Mouse (Mus musculus): ENCODE results near the gene Ctxn1. TPM values are rescaled to one million over a fixed set of nuclear protein-coding genes. Genes with fewer than 3 reads are reported as not detected.

The Ctxn1 gene
- polyA plus RNA-seq (2015; fragmentation: Nextera tagmentation; extraction: Ambion mirVana) = 72.7 and 80.3 TPM in 2 replicates

DNA sequence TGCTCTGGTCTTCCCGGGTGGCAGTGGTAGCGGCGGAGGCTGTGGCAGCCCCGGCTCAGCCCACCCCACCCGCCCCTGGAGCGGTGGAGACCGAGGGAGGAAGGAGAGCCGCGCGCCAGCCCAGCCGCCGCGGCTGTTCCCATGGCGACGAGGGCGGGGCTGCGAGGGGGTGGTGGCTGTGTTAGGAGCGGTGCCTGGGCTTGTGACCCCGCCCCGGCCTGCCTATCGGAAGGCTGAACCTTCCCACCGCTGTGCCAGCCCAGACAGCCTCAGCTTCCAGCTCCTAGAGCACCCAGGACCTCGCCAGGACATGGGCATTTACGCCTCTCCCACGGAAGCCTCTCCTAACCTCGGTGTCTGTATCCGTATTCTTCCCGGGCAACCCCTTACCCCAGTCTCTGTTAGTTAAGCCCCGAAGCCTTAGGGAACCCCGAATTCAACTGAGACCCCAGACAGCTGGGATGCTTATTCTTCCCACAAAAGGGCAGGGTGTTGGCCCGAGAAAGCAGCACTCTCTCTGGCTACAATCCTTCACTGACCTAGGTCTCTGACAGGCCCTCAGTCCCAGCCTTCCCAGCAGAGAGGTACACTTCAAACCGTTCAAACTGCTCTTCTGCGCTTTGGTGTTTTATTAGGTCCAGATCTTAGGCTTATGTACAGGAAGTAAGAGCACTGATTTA lies at the start of gene Ctxn1:
Ctxn1 (minus strand) TSS at position 150 of the 680 bp plus-strand sequence.
- Histone ChIP-seq H3K9ac (peak within 1 kb of the TSS; percentile 57), H3K4me2 (replicated peaks) (peak within 1 kb of the TSS; percentile 87), H3K9me3 (replicated peaks) (no peaks in the 10 kb centered on the region), H3K4me1 (peaks cover 28% of the 10 kb centered on the region), H3K27ac (replicated peaks) (peak within 1 kb of the TSS; percentile 83), H3K27me3 (no peaks in the 10 kb centered on the region), H3K4me3 (replicated peaks) (peak within 1 kb of the TSS; percentile 74), H3K36me3 (peaks cover 66% of the 10 kb centered on the region)
- WGBS = 4% methylated on average over 28 of the region's 33 CpGs
- peak; percentile 93 for ATAC-seq (ENCODE audit: insufficient number of reproducible peaks, low FRiP score, low TSS enrichment, low read depth)

DNA sequence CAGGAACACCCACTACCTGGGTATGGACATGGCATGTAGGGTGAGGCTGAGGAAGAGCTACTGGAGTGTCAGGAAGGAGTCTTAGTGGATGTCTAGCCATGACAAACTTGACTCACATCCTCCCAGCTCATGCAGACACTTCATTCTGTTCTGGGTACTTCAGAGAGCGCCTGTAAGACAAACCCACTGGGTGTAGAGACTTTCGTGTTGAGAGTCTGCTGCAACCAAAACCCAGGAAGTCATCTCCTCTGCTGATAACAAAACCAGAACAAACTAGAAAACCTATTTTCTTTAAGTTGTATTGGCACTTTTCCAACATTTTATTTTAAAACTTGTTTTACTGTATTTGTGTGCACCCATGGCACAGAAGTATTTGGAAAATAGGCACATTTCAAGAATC lies 46.8 kb upstream of the Ctxn1 start:
- WGBS = 83% methylated on average over 2 of the region's 2 CpGs
- Histone ChIP-seq H3K4me2 (replicated peaks) (no peak overlapping the region), H3K27ac (replicated peaks) (no peak overlapping the region), H3K4me1 (no peaks in the 10 kb centered on the region), H3K9ac (no peak overlapping the region), H3K9me3 (replicated peaks) (no peaks in the 10 kb centered on the region), H3K27me3 (no peaks in the 10 kb centered on the region), H3K4me3 (replicated peaks) (no peak overlapping the region), H3K36me3 (peaks cover 83% of the 10 kb centered on the region)
- ATAC-seq (ENCODE audit: insufficient number of reproducible peaks, low FRiP score, low TSS enrichment, low read depth) = no peak

DNA sequence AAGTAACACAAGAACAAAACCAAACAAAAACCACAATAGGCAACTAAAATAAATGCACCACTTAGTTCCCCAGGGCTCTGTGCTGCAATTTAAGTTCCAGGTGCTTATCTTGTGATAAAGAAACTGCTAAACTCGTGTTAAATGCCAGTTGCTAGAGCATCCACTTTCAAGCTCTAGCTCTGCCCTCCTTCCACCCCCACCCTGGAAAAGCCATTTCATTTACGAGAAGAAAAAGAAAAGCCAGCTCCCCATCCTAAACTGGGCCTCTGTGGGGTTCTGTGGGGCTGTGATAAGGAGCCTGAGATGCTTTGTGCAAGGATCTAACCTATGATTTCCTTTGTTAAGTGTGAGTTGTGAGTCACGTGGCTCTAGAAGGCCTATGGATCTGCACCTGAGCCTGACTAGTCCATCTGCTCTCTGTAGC lies 45.1 kb upstream of the Ctxn1 start:
- Histone ChIP-seq H3K4me2 (replicated peaks) (no peak overlapping the region), H3K27me3 (no peaks in the 10 kb centered on the region), H3K36me3 (peaks cover 81% of the 10 kb centered on the region), H3K4me3 (replicated peaks) (no peak overlapping the region), H3K4me1 (no peaks in the 10 kb centered on the region), H3K27ac (replicated peaks) (no peak overlapping the region), H3K9ac (no peak overlapping the region), H3K9me3 (replicated peaks) (no peaks in the 10 kb centered on the region)
- ATAC-seq (ENCODE audit: insufficient number of reproducible peaks, low FRiP score, low TSS enrichment, low read depth) = no peak
- 75% methylated on average over 3 of the region's 3 CpGs for WGBS

DNA sequence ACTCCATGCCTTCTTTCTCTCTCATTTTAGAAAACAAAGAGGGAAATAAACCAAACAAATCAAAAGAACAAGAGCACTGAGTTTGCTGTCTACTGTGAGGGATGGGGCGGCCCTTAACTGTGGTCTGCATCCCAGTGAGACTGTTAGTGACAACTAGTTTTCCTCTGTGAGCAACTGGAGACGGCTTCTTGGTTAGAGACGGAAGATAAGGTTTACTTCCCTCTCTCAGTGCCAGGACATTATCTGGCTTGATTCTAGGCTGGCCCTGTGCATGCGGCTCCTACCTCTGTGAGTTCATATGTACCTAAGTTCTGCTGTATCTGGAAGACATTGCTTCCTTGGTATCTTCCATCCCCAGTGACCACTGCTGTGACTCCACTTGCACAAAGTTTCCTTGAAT lies 38.7 kb upstream of the Ctxn1 start:
- Histone ChIP-seq H3K27me3 (no peaks in the 10 kb centered on the region), H3K27ac (replicated peaks) (no peak overlapping the region), H3K4me3 (replicated peaks) (no peak overlapping the region), H3K4me1 (no peaks in the 10 kb centered on the region), H3K9me3 (replicated peaks) (no peaks in the 10 kb centered on the region), H3K9ac (no peak overlapping the region), H3K4me2 (replicated peaks) (no peak overlapping the region), H3K36me3 (peaks cover 88% of the 10 kb centered on the region)
- ATAC-seq (ENCODE audit: insufficient number of reproducible peaks, low FRiP score, low TSS enrichment, low read depth) = no peak
- 89% methylated on average over 4 of the region's 4 CpGs for WGBS

DNA sequence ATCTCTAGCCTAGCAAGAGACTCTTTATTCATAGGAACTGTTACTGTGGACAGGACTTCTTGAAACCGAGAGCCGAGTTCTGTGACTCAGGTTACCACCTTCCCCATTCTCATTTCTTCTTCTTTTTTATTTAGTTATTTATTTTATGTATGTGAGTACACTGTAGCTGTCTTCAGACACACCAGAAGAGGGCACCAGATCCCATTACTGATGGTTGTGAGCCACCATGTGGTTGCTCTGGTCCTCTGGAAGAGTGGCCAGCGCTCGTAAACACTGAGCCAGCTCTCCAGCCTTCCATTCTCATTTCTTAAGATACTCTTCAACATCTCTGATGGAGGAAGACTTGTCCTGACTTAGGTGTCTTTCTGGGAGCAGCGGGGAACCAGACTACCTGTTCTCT lies 33.7 kb upstream of the Ctxn1 start:
- no peak overlapping the region for H3K4me2 ChIP-seq (replicated peaks)
- WGBS = 88% methylated on average over 5 of the region's 5 CpGs
- no peak overlapping the region for H3K27ac ChIP-seq (replicated peaks)
- H3K36me3 ChIP-seq = peaks cover 85% of the 10 kb centered on the region
- H3K9me3 ChIP-seq (replicated peaks) = no peaks in the 10 kb centered on the region
- H3K4me1 ChIP-seq = no peaks in the 10 kb centered on the region
- H3K4me3 ChIP-seq (replicated peaks) = no peak overlapping the region
- H3K9ac ChIP-seq = no peak overlapping the region
- no peak for ATAC-seq (ENCODE audit: insufficient number of reproducible peaks, low FRiP score, low TSS enrichment, low read depth)
- H3K27me3 ChIP-seq = no peaks in the 10 kb centered on the region

DNA sequence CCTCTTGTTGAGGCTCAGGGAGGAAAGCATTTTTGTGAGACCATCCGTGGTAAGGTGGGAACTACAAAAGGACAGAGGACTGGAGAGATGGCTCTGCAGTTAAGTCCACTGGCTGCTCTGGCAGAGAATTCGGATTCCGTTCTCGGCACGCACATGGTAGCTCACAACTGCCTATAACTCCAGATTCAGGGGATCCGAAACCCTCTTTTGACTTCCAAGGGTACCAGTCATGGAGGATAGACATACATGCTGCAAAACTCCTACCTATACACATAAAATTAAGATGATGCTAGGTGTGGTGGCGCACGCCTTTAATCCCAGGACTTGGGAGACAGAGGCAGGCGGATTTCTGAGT lies 17.0 kb upstream of the Ctxn1 start:
- H3K27ac ChIP-seq (replicated peaks) = peak overlapping the region; percentile 76
- no peaks in the 10 kb centered on the region for H3K27me3 ChIP-seq
- no peaks in the 10 kb centered on the region for H3K9me3 ChIP-seq (replicated peaks)
- peak overlapping the region; percentile 72 for H3K9ac ChIP-seq
- H3K4me3 ChIP-seq (replicated peaks) = peak overlapping the region; percentile 88
- peaks cover 14% of the 10 kb centered on the region for H3K4me1 ChIP-seq
- H3K4me2 ChIP-seq (replicated peaks) = peak overlapping the region; percentile 76
- H3K36me3 ChIP-seq = peaks cover 21% of the 10 kb centered on the region; the same call in 1 of the 2 replicates
- no peak for ATAC-seq (ENCODE audit: insufficient number of reproducible peaks, low FRiP score, low TSS enrichment, low read depth)
- WGBS = 23% methylated on average over 9 of the region's 9 CpGs

DNA sequence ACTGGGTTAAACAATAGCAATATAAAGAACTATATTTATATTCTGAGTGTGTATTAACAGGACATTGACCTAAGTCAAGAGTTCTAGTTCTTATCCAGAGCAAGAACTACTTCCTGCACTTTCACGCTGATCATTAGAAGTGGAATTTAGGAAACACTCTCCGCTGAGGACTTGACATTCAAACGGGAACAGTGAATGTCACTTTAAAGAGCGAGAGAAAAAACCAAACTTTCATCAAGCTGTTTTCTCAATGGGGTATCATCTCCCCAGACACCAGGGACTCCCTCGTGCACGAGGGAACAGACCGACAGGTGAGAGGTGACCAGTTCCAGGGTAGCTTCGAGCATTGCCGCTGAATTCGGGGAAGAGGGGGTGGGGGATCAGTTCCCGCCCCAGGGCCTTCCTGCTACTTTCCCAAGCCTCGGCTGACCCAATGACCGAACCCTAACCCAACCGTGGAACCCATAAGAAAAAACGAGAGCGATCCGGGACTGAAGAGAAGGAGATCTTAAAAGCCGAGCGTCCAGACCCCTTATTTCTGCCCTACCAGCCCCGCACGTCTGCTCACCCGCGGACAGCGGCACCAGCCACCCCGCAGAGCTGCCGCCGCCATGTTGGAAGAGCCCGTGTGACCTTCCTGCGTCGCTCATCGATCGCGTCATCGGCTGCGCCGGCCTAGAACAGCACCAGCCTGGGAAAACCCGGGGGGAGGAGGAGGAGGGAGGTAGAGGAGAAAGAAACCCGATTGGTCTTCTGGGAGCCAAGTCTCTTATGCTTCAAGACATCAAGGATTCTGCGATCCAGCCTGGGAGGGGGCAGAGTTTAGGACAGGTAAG lies 16.4 kb upstream of the Ctxn1 start, which contains the start of gene Timm44:
Timm44 (minus strand) TSS at position 639 of the 836 bp plus-strand sequence.
- peak; percentile 94 for ATAC-seq (ENCODE audit: insufficient number of reproducible peaks, low FRiP score, low TSS enrichment, low read depth)
- Histone ChIP-seq H3K4me2 (replicated peaks) (peak within 1 kb of the TSS; percentile 76), H3K9ac (peak within 1 kb of the TSS; percentile 72), H3K27ac (replicated peaks) (peak within 1 kb of the TSS; percentile 76), H3K36me3 (peaks cover 25% of the 10 kb centered on the region; the same call in 1 of the 2 replicates), H3K9me3 (replicated peaks) (no peaks in the 10 kb centered on the region), H3K4me1 (peaks cover 14% of the 10 kb centered on the region), H3K4me3 (replicated peaks) (peak within 1 kb of the TSS; percentile 88), H3K27me3 (no peaks in the 10 kb centered on the region)
- WGBS = under 1% methylated on average over 39 of the region's 39 CpGs

DNA sequence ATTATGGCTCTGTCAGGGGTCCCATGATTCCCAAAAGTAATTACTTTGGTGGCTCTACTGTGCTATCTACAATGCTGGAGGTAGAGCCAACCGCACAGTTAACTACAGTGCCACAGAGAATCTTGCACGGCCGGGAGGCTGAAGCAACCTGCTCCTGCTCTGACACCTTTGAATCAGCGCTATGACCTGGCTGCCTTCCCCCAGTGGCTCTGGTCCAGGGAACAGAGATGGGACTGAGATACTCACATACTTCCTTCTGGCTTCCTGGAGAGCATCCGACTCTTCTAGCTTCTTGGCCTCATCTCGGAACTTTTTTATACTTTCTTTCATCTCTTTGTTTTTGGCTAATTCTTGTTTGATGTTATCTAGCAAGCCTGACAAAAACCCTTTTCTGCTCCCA lies 10.5 kb upstream of the Ctxn1 start:
- no peak for ATAC-seq (ENCODE audit: insufficient number of reproducible peaks, low FRiP score, low TSS enrichment, low read depth)
- no peak overlapping the region for H3K4me3 ChIP-seq (replicated peaks)
- no peak overlapping the region for H3K27ac ChIP-seq (replicated peaks)
- H3K4me1 ChIP-seq = peaks cover 4% of the 10 kb centered on the region; the same call in 1 of the 2 replicates
- H3K9ac ChIP-seq = no peak overlapping the region
- H3K4me2 ChIP-seq (replicated peaks) = no peak overlapping the region
- H3K9me3 ChIP-seq (replicated peaks) = no peaks in the 10 kb centered on the region
- 85% methylated on average over 6 of the region's 6 CpGs for WGBS
- H3K27me3 ChIP-seq = no peaks in the 10 kb centered on the region
- H3K36me3 ChIP-seq = peaks cover 83% of the 10 kb centered on the region

DNA sequence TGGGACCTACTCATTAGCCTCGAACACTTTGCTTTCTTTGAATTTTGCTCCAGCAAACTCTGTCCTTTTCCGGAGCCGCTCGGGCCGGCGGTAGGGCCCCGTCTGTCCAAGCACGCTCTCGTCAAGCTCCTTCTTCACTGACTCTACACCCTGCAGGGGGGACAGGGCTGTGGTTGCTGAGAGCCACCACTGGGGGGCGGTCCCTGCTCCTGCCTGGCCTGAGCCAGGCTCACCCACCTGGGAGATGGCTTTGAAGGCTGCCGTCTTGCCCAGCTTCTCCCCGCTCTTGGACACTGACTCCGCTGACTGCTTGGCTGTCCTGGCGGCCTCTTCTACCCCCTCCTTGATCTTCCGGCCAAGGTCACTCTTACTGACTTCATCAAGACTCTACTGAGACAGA lies 8.6 kb upstream of the Ctxn1 start:
- 0 out of 2 replicates have a peak, but pooled peaks have one; percentile 36 for ATAC-seq (ENCODE audit: insufficient number of reproducible peaks, low FRiP score, low TSS enrichment, low read depth)
- 78% methylated on average over 15 of the region's 15 CpGs for WGBS
- Histone ChIP-seq H3K36me3 (peaks cover 90% of the 10 kb centered on the region), H3K4me3 (replicated peaks) (no peak overlapping the region), H3K4me2 (replicated peaks) (no peak overlapping the region), H3K9me3 (replicated peaks) (no peaks in the 10 kb centered on the region), H3K9ac (no peak overlapping the region), H3K27ac (replicated peaks) (no peak overlapping the region), H3K4me1 (no peaks in the 10 kb centered on the region), H3K27me3 (no peaks in the 10 kb centered on the region)

DNA sequence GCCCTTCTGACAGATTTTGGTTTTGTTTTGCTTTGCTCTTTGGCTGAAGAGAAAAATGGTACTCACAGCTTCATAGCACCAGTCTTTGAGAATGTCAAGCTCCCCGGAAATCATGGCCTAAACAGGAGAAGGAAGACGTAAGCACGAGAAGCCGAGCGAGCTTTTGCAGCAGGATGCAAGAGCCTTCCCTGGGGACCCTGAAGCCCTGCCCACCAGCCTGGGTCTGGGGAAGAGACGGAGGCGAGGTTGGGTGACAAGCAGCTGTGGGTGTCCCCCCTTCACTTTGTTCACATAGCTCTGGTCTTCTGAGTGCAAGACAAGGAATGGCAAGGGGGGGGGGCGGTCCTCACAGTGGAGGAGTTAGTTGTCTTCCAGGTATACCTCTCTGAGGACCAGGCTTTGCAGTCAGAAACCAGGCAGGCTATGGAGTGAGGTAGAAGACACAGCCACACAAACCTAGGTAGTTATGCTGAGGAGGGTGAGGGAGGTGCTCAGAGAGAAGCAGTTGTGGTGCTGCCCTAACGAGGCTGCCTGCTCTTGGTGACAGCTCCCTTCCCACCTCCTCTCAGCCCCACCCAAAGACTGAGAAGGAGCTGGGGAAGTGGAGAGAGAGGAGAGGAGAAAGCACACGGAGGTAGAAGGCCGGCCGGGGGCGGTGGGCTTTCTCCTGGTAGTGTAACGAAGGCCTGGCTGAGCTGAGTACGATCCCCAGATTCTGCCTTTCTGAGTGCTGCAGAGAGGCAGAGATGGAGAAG lies 6.3 kb upstream of the Ctxn1 start:
- peaks cover 97% of the 10 kb centered on the region for H3K36me3 ChIP-seq
- no peak for ATAC-seq (ENCODE audit: insufficient number of reproducible peaks, low FRiP score, low TSS enrichment, low read depth)
- no peak overlapping the region for H3K4me3 ChIP-seq (replicated peaks)
- 86% methylated on average over 15 of the region's 15 CpGs for WGBS
- no peaks in the 10 kb centered on the region for H3K9me3 ChIP-seq (replicated peaks)
- H3K27me3 ChIP-seq = no peaks in the 10 kb centered on the region
- H3K27ac ChIP-seq (replicated peaks) = no peak overlapping the region
- no peaks in the 10 kb centered on the region for H3K4me1 ChIP-seq
- no peak overlapping the region for H3K4me2 ChIP-seq (replicated peaks)
- H3K9ac ChIP-seq = no peak overlapping the region
